Mouse (Mus musculus) heart, adult 2 months (tissue): ENCODE results near the gene Smg6. TPM values are rescaled to one million over a fixed set of nuclear protein-coding genes. Genes with fewer than 3 reads are reported as not detected.

Source experiments
- DNase-seq, 2 experiments: peaks; one replicate each; pipeline ENCODE4 v3.0.0; 2021
- H3K27ac ChIP-seq: fragments of 200-600 bp; 2 replicates; pipeline ENCODE4 v1.8.1; 2022
- H3K27me3 ChIP-seq: fragments of 200-500 bp; 2 replicates; pipeline ENCODE4 v1.6.1; 2012; ENCODE audit warnings: mild to moderate bottlenecking, low read length, inconsistent platforms, mixed read lengths; ENCODE audit not compliant: control insufficient read depth, insufficient read depth
- H3K36me3 ChIP-seq: fragments of 200-500 bp; 2 replicates; pipeline ENCODE4 v1.6.1; 2012; ENCODE audit warnings: low read length, inconsistent platforms; ENCODE audit not compliant: control insufficient read depth, insufficient read depth
- H3K4me1 ChIP-seq: fragments of 200-500 bp; 2 replicates; pipeline ENCODE4 v1.6.1; 2011; ENCODE audit warnings: low read length; ENCODE audit not compliant: control insufficient read depth, insufficient read depth
- H3K4me3 ChIP-seq: fragments of 200-600 bp; 2 replicates; pipeline ENCODE4 v1.8.1; 2022
- H3K79me2 ChIP-seq: fragments of 200-500 bp; replicated peaks from 2 replicates; pipeline ENCODE4 v1.6.1; 2012; ENCODE audit warnings: mild to moderate bottlenecking, inconsistent platforms, low read length, moderate library complexity, mixed read lengths; ENCODE audit not compliant: control insufficient read depth, insufficient read depth
- H3K9ac ChIP-seq: fragments of 200-500 bp; 2 replicates; pipeline ENCODE4 v1.6.1; 2012; ENCODE audit warnings: low read depth, mild to moderate bottlenecking, control low read depth, inconsistent platforms, low read length, mixed read lengths
- CTCF ChIP-seq: fragments of 200-600 bp; IDR thresholded peaks from 2 replicates; pipeline ENCODE4 v1.8.1; 2022; ENCODE audit warnings: antibody characterized with exemption, mild to moderate bottlenecking, moderate library complexity
- EP300 ChIP-seq: fragments of 200-500 bp; IDR thresholded peaks from 2 replicates; pipeline ENCODE4 v1.6.1; 2011; ENCODE audit warnings: low read depth, low read length, control low read depth; ENCODE audit not compliant: insufficient read depth
- POLR2A ChIP-seq: fragments of 200-500 bp; IDR thresholded peaks from 2 replicates; pipeline ENCODE4 v1.6.1; 2011; ENCODE audit warnings: mild to moderate bottlenecking, low read depth, low read length, control low read depth; ENCODE audit not compliant: insufficient read depth
- WGBS: fragments of 180-500 bp; shearing (Covaris S2); methylation state at CpG from one replicate; pipeline ENCODE4 v1.1.7; 2018; 5-methylcytosine and 5-hydroxymethylcytosine counted together
- intact Hi-C: fragments of 180-260 bp; cut with DNase I; formaldehyde crosslinking; loops from one replicate; pipeline ENCODE4 v1.15.1; 2025
- polyA plus RNA-seq: library from polyadenylated mRNA; depleted of rRNA; stranded (reverse); fragments of >200 nt; gene quantifications from 2 replicates; pipeline ENCODE4 v1.2.3, GENCODE M21; 2012
- total RNA-seq, 2 experiments: library from RNA; stranded (reverse); gene quantifications; 2 replicates each; pipeline ENCODE4 v1.2.3; 2021

The Smg6 gene
- total and polyA plus RNA-seq, 3 experiments: 17.8 to 19.5 (median 18.1) TPM

- peak within 1 kb of the TSS; percentile 78 for H3K27ac ChIP-seq
- 1% methylated on average over 75 of the region's 84 CpGs for WGBS
- intact Hi-C loops: loop anchor here (2.0 to 10.0 kb wide), 3 partner anchors 15 to 211 kb away; no protein-coding TSS in a partner anchor
- DNase-seq: peak; percentile 80 to 85
- H3K9ac ChIP-seq: peak within 1 kb of the TSS; percentile 81
- H3K27me3 ChIP-seq: peaks cover 1% of the 10 kb centered on the region; the same call in 1 of the 2 replicates
- H3K79me2 ChIP-seq: no peaks in the 10 kb centered on the region
- peak within 1 kb of the TSS; percentile 64 for H3K4me3 ChIP-seq
- no peaks in the 10 kb centered on the region for H3K36me3 ChIP-seq
- H3K4me1 ChIP-seq: peaks cover 5% of the 10 kb centered on the region
- TF ChIP-seq POLR2A: 0 out of 2 replicates have a peak, but pooled peaks have one; percentile 20
- TF ChIP-seq EP300: no peak
- peak; percentile 8; the same call in 1 of the 2 replicates for TF ChIP-seq CTCF
Observed at GRCm38 (mm10) chr11:75193256-75194071, 267.8 kb downstream of the Smg6 start, which contains the start of gene Rtn4rl1. Gene Rtn4rl1 (plus strand): TSS chr11:75193783.

GRCm38 (mm10) chr11:75194121-75194849 is 268.7 kb downstream of the Smg6 start:
- Histone ChIP-seq H3K27me3 (peaks cover 1% of the 10 kb centered on the region; the same call in 1 of the 2 replicates), H3K27ac (peak overlapping the region; percentile 78)

GRCm38 (mm10) chr11:75194850-75195461 is 269.3 kb downstream of the Smg6 start:
- intact Hi-C loops: loop anchor here (2.0 to 10.0 kb wide), 2 partner anchors 14 to 210 kb away; no protein-coding TSS in a partner anchor
- peak overlapping the region; percentile 64 for H3K4me3 ChIP-seq
- peak overlapping the region; percentile 81 for H3K9ac ChIP-seq
- H3K36me3 ChIP-seq: no peaks in the 10 kb centered on the region
- no peak overlapping the region; the same call in 1 of the 2 replicates for H3K27ac ChIP-seq
- DNase-seq: peak; percentile 67 to 69
- H3K4me1 ChIP-seq: peaks cover 2% of the 10 kb centered on the region; the same call in 1 of the 2 replicates
- peaks cover 1% of the 10 kb centered on the region; the same call in 1 of the 2 replicates for H3K27me3 ChIP-seq
- WGBS: 3% methylated on average over 39 of the region's 39 CpGs
- no peaks in the 10 kb centered on the region for H3K79me2 ChIP-seq
- TF ChIP-seq POLR2A (no peak), CTCF (peak; percentile 47), EP300 (no peak)

More at GRCm38 (mm10) chr11:75194121-75194849, 268.7 kb downstream of the Smg6 start:
- H3K36me3 ChIP-seq: no peaks in the 10 kb centered on the region
- peak; percentile 48 to 60 for DNase-seq
- H3K79me2 ChIP-seq: no peaks in the 10 kb centered on the region
- intact Hi-C loops: loop anchor here (2.0 to 10.0 kb wide), 2 partner anchors 15 to 211 kb away; no protein-coding TSS in a partner anchor
- under 1% methylated on average over 52 of the region's 52 CpGs for WGBS
- peaks cover 5% of the 10 kb centered on the region for H3K4me1 ChIP-seq
- H3K4me3 ChIP-seq: peak overlapping the region; percentile 64
- H3K9ac ChIP-seq: peak overlapping the region; percentile 81
- TF ChIP-seq CTCF: no peak
- no peak for TF ChIP-seq POLR2A
- no peak for TF ChIP-seq EP300

GRCm38 (mm10) chr11:75196131-75196530 is 270.5 kb downstream of the Smg6 start:
- no peak overlapping the region for H3K27ac ChIP-seq
- H3K27me3 ChIP-seq: peaks cover 1% of the 10 kb centered on the region; the same call in 1 of the 2 replicates
- intact Hi-C loops: loop anchor here (10.0 kb wide), 1 partner anchor 209 kb away; no protein-coding TSS in a partner anchor
- H3K36me3 ChIP-seq: no peaks in the 10 kb centered on the region
- WGBS: 70% methylated on average over 6 of the region's 6 CpGs
- no peaks in the 10 kb centered on the region for H3K79me2 ChIP-seq
- no peaks in the 10 kb centered on the region for H3K4me1 ChIP-seq
- TF ChIP-seq EP300 (no peak), POLR2A (no peak), CTCF (no peak)
- no peak for DNase-seq
- H3K9ac ChIP-seq: no peak overlapping the region
- no peak overlapping the region for H3K4me3 ChIP-seq

GRCm38 (mm10) chr11:75197956-75198355 is 272.3 kb downstream of the Smg6 start:
- peaks cover 1% of the 10 kb centered on the region; the same call in 1 of the 2 replicates for H3K27me3 ChIP-seq
- no peaks in the 10 kb centered on the region; the same call in 1 of the 2 replicates for H3K4me1 ChIP-seq
- H3K4me3 ChIP-seq: no peak overlapping the region
- H3K9ac ChIP-seq: no peak overlapping the region
- no peaks in the 10 kb centered on the region for H3K36me3 ChIP-seq
- no peak overlapping the region for H3K27ac ChIP-seq
- H3K79me2 ChIP-seq: no peaks in the 10 kb centered on the region
- intact Hi-C loops: loop anchor here (10.0 kb wide), 1 partner anchor 207 kb away; no protein-coding TSS in a partner anchor
- no peak for TF ChIP-seq POLR2A
- TF ChIP-seq EP300: no peak
- no peak for TF ChIP-seq CTCF
- 59% methylated on average over 7 of the region's 7 CpGs for WGBS
- no peak for DNase-seq
